ENCODE assay signal across 1 mouse cellular context in genomic region chr1:178360702-178361101, GRCm38 (mm10).
TF ChIP-seq lines count a peak whose summit lies in the region.

No protein-coding gene starts in this region.

TF ChIP-seq in MEL, 35 proteins besides CTCF, POLR2A, EP300 and RAD21:
- TF ChIP-seq MEF2A (IDR thresholded peaks at IDR 0.05; ENCODE audit: extremely low read depth, insufficient replicate concordance, low read depth, low read length, poor library complexity, severe bottlenecking), result no peak
- TF ChIP-seq KAT2A (conservative IDR thresholded peaks at IDR 0.05; ENCODE audit: low read depth, low read length), result no peak
- no peak for TF ChIP-seq USF2 (IDR thresholded peaks at IDR 0.05; ENCODE audit: borderline replicate concordance in 1 of 2, insufficient read depth in 1 of 2, low read depth in 1 of 2, low read length in 2 of 2)
- TF ChIP-seq SMC3 (IDR thresholded peaks at IDR 0.05; ENCODE audit: low read depth, low read length), result no peak
- no peak for TF ChIP-seq BHLHE40 (IDR thresholded peaks at IDR 0.05; ENCODE audit: borderline replicate concordance, low read depth, low read length)
- TF ChIP-seq CHD1 (IDR thresholded peaks at IDR 0.05; ENCODE audit: low read depth, low read length), result no peak
